Comparison of ENCODE assay signal across 19 mouse cellular contexts in genomic region chr2:83684691-83685090, GRCm38 (mm10). TPM values are rescaled to one million over a fixed set of nuclear protein-coding genes. Genes with fewer than 3 reads are reported as not detected.
A peak's percentile ranks its signal among the peaks of the same experiment; 100 is the strongest.
DNase-seq lines count a peak whose midpoint lies in the region; ATAC-seq and TF ChIP-seq lines count a peak whose summit lies in the region.
"Had no signal": no experiment of that assay in that cellular context is flagged by ENCODE, and none has a peak within 500 bp of the region (broad histone marks: within the 10 kb centered on the region; RNA-seq: fewer than 3 reads in every experiment).

No protein-coding gene starts in this region.

- WGBS in liver, adult 2 months: 25% methylated on average over 8 of the region's 8 CpGs
- 81% methylated on average over 8 of the region's 8 CpGs for WGBS in midbrain, embryonic 15.5 days
- WGBS in midbrain, embryonic 16.5 days: 80% methylated on average over 8 of the region's 8 CpGs

- H3K27me3 ChIP-seq in liver, adult 2 months (ENCODE audit: control insufficient read depth, insufficient read depth, low read length): no peaks in the 10 kb centered on the region
- H3K27me3 ChIP-seq in midbrain, embryonic 15.5 days (replicated peaks): no peaks in the 10 kb centered on the region
- no peaks in the 10 kb centered on the region for H3K27me3 ChIP-seq in midbrain, embryonic 16.5 days (ENCODE audit: control insufficient read depth, insufficient read depth, low read depth, low read length)
- H3K27me3 ChIP-seq: embryonic facial prominence, embryonic 12.5 days; forebrain, embryonic 13.5 days; forebrain, embryonic 15.5 days had no signal

- no peak overlapping the region for H3K4me3 ChIP-seq in liver, adult 2 months (ENCODE audit: insufficient read depth, low read depth, low read length)
- no peak overlapping the region for H3K4me3 ChIP-seq in midbrain, embryonic 15.5 days
- H3K4me3 ChIP-seq in midbrain, embryonic 16.5 days (ENCODE audit: low read depth, low read length): no peak overlapping the region
- H3K4me3 ChIP-seq: embryonic facial prominence, embryonic 10.5 days; embryonic facial prominence, embryonic 12.5 days; forebrain, embryonic 13.5 days; forebrain, embryonic 15.5 days had no signal

- H3K36me3 ChIP-seq in liver, adult 2 months (ENCODE audit: control insufficient read depth, insufficient read depth, low read length): no peaks in the 10 kb centered on the region
- H3K36me3 ChIP-seq in midbrain, embryonic 15.5 days (replicated peaks): no peaks in the 10 kb centered on the region
- peaks cover 3% of the 10 kb centered on the region; the same call in 1 of the 2 replicates for H3K36me3 ChIP-seq in midbrain, embryonic 16.5 days (ENCODE audit: control insufficient read depth, insufficient read depth, low read length)
- H3K36me3 ChIP-seq: embryonic facial prominence, embryonic 10.5 days; embryonic facial prominence, embryonic 12.5 days; forebrain, embryonic 15.5 days had no signal

- ATAC-seq in midbrain, embryonic 15.5 days (replicated peaks): 0 out of 2 replicates have a peak, but pooled peaks have one; percentile 17
- ATAC-seq in midbrain, embryonic 16.5 days: no peak
- ATAC-seq: activated CD4-positive, CD25-positive, alpha-beta regulatory T cell, adult 4 months; forebrain, embryonic 13.5 days; forebrain, embryonic 15.5 days; forebrain, postnatal 0 days had no signal

- H3K4me2 ChIP-seq in midbrain, embryonic 15.5 days: no peak overlapping the region
- no peak overlapping the region for H3K4me2 ChIP-seq in midbrain, embryonic 16.5 days (ENCODE audit: low read length)
- H3K4me2 ChIP-seq: embryonic facial prominence, embryonic 12.5 days; forebrain, embryonic 13.5 days; forebrain, embryonic 15.5 days had no signal

- no peak for TF ChIP-seq CTCF in liver, adult 2 months (IDR thresholded peaks at IDR 0.05; ENCODE audit: low read depth, low read length)

- DNase-seq in liver, adult 2 months (ENCODE audit: extremely low read depth, low read depth, low spot score): peak; percentile 59
- DNase-seq in liver: no peak
- no peak for DNase-seq in urinary bladder, adult 2 months (ENCODE audit: low spot score)
- DNase-seq: adrenal gland, adult 8-10 months; adrenal gland, postnatal 14 days; adrenal gland, postnatal 36 days; cerebellum, adult 11-12 months; cerebellum, adult 2 months; cerebellum, adult 9-10 months; cerebellum, postnatal 10 days; cerebellum, postnatal 25 days; forebrain, postnatal 0 days had no signal

- H3K4me1 ChIP-seq in liver, adult 2 months (ENCODE audit: control insufficient read depth, insufficient read depth, low read length): peaks cover 4% of the 10 kb centered on the region
- H3K4me1 ChIP-seq in midbrain, embryonic 15.5 days: no peaks in the 10 kb centered on the region
- H3K4me1 ChIP-seq in midbrain, embryonic 16.5 days (ENCODE audit: control insufficient read depth, insufficient read depth, low read length): no peaks in the 10 kb centered on the region
- H3K4me1 ChIP-seq: embryonic facial prominence, embryonic 10.5 days; embryonic facial prominence, embryonic 12.5 days; forebrain, embryonic 13.5 days; forebrain, embryonic 15.5 days had no signal

- H3K79me2 ChIP-seq in liver, adult 2 months (ENCODE audit: control insufficient read depth, insufficient read depth, low read length): no peaks in the 10 kb centered on the region

- no peak overlapping the region for H3K9ac ChIP-seq in liver, adult 2 months (ENCODE audit: low read depth, low read length)
- no peak overlapping the region for H3K9ac ChIP-seq in midbrain, embryonic 15.5 days
- no peak overlapping the region for H3K9ac ChIP-seq in midbrain, embryonic 16.5 days (ENCODE audit: low read depth, low read length)
- H3K9ac ChIP-seq: embryonic facial prominence, embryonic 12.5 days; forebrain, embryonic 13.5 days; forebrain, embryonic 15.5 days; forebrain, postnatal 0 days had no signal

- TF ChIP-seq POLR2A in liver, adult 2 months (IDR thresholded peaks at IDR 0.05; ENCODE audit: extremely low read depth, insufficient read depth, low read length): no peak

- no peak overlapping the region for H3K27ac ChIP-seq in liver, adult 2 months (replicated peaks; ENCODE audit: insufficient read depth, low read depth, low read length)
- H3K27ac ChIP-seq in midbrain, embryonic 15.5 days: no peak overlapping the region
- no peak overlapping the region for H3K27ac ChIP-seq in midbrain, embryonic 16.5 days (ENCODE audit: low read length)
- H3K27ac ChIP-seq: embryonic facial prominence, embryonic 10.5 days; embryonic facial prominence, embryonic 12.5 days; forebrain, embryonic 13.5 days; forebrain, embryonic 15.5 days had no signal

- H3K9me3 ChIP-seq in midbrain, embryonic 15.5 days: no peaks in the 10 kb centered on the region
- H3K9me3 ChIP-seq in midbrain, embryonic 16.5 days (replicated peaks; ENCODE audit: control insufficient read depth, low read length, poor library complexity, severe bottlenecking): no peaks in the 10 kb centered on the region; the same call in 1 of the 2 replicates
- H3K9me3 ChIP-seq: embryonic facial prominence, embryonic 10.5 days; embryonic facial prominence, embryonic 12.5 days; forebrain, embryonic 13.5 days; forebrain, embryonic 15.5 days had no signal

RNA-seq across cellular contexts. Expression of gene Itgav, which starts 39.5 kb away (rescaled TPM):
- 29.6 and 33.2 TPM in 2 replicates for total RNA-seq in liver, adult 2 months (2014; rRNA removed)
- polyA plus RNA-seq in liver, adult 2 months (2012; rRNA removed): 15.8 and 20.5 TPM in 2 replicates
- polyA plus RNA-seq in midbrain, embryonic 15.5 days (2015; fragmentation: Nextera tagmentation; extraction: Ambion mirVana): 16.1 and 16.9 TPM in 2 replicates
- 19.9 and 20.5 TPM in 2 replicates for polyA plus RNA-seq in midbrain, embryonic 16.5 days (2015; fragmentation: Nextera tagmentation; extraction: Ambion mirVana)
- polyA plus RNA-seq in urinary bladder, adult 2 months (2012; rRNA removed): 62.6 and 68.4 TPM in 2 replicates

RNA-seq across cellular contexts. Expression of gene Zc3h15, which starts 40.5 kb away (rescaled TPM):
- 57.6 and 60.5 TPM in 2 replicates for total RNA-seq in liver, adult 2 months (2014; rRNA removed)
- polyA plus RNA-seq in liver, adult 2 months (2012; rRNA removed): 14.6 and 14.8 TPM in 2 replicates
- 153 and 175 TPM in 2 replicates for polyA plus RNA-seq in midbrain, embryonic 15.5 days (2015; fragmentation: Nextera tagmentation; extraction: Ambion mirVana)
- 184 and 187 TPM in 2 replicates for polyA plus RNA-seq in midbrain, embryonic 16.5 days (2015; fragmentation: Nextera tagmentation; extraction: Ambion mirVana)
- 76.0 and 79.2 TPM in 2 replicates for polyA plus RNA-seq in urinary bladder, adult 2 months (2012; rRNA removed)
